Mouse (Mus musculus): ENCODE results near the gene 2310030G06Rik.

The 2310030G06Rik gene

DNA sequence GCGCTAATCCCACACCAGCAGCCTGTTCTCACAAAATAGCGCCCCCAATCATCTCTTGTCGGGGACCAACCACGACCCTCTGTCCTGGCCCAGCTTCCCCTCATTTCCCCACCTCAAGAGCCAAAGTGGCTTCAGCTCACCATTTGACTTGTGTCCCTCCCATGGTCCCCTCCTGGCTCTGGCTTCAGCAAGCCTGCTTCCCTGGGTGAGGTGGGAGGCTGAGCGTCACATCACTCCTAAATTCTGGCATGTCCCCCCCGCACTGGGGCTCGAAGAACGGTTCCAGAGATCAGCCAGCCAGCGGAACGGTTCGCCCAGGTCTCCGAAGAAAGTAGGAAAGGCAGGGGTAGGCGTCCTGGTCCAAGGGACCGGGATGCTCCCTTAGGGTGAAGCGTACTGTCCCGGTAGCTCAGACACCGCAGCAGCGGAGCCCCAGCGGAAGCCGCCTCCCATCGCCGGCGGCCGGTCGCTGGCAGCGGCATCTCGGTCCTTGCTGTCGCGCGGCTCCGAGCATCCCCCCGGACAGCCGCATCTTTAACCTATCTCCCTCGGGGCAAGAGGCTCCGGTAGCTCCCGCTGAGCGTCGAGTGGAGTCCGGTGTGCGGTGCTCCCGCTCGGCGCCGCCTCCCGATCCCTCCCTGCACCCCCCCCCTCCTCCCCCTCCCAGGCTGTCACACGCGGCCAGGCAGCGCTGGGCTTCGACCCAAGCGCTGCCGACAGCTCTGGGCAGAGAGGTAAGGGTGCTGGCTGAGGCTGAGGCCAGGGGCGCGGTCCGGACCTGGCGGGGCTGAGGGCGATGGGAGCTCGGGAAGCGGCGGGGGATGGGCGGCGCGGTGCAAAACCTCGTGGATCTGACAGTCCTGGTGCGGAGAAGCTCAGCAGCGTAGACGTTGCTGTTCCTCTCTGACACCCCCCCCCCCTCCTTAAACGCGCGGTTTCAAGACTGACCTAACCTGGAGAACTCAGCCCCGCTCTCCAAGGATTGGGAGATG is 47.6 kb downstream of the 2310030G06Rik start:
- DNase-seq = peak; percentile 54

DNA sequence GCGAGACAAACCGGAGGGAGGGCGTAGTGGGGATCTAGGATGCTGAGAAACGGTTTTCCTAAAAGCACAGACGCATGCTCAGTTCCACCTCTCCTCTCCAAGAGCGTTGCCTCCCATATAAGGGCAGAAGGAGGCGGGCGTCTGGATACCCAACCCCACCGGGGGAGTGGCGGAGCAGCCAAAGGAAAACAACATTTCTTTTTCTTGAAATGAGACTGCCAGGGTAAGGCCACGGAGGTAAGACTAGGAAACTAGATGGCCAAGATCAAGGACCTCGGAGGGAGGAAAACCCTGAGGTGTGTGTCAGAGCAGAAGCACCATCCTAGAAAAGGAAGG is 48.7 kb downstream of the 2310030G06Rik start:
- peak; percentile 89 for DNase-seq

DNA sequence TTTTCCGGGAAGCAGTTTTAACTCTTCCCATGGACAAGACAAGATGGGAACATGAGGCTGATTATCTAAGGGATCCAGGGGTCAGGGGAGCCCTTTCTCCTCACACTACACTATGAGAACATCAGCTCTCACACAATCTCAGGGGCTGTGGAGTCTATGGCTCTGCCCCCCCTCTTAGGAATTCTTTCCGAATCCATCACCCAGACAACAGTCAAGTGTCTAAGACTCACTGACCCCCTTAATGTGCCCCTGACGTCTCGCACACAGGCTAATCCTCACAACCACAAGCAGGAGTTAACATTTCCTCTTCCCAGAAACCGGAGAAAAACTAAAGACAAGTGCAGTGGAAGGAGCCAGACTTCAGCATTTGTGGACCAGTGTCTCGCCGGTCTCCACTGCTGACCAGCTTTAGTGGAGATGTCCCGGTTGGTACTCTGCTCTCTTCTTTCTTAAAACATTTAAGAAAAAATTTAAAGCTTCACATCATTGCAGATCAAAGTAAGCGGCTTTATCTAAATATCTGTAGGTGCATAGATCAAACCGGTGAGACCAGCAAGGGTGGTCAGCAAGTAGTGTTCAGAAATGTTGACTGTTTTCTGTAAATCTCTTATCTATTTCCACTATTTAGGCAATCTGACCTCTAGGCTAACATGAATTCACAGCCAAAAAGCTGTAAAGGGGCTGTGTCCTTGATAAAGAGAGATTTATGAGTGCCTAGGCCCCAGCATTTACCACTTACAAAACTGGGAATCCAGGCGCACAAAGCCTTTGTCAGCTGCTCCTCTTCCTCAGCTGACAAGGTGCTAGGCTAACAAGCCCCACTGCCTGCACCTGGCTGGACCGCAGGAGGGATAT is 49.3 kb downstream of the 2310030G06Rik start:
- peak; percentile 60 for DNase-seq

DNA sequence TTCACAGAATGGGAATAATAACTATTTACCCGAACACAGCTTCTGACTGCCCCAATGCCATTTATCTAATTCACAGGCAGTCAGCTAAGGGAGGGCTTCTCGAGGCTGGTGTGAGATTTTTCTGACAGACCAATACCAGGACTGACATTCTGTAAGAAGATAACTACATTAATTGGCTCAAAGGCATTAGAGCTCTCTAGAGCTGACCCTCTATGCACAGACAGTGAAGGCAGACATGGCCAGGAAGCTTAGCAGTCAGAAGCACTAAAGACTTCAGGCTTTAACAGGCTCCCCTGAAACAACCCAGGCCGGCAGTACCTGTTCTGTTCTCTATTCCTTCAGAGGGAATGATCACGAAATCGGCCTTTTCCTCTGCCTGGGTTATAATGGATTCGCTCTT is 51.2 kb downstream of the 2310030G06Rik start:
- DNase-seq = no peak

DNA sequence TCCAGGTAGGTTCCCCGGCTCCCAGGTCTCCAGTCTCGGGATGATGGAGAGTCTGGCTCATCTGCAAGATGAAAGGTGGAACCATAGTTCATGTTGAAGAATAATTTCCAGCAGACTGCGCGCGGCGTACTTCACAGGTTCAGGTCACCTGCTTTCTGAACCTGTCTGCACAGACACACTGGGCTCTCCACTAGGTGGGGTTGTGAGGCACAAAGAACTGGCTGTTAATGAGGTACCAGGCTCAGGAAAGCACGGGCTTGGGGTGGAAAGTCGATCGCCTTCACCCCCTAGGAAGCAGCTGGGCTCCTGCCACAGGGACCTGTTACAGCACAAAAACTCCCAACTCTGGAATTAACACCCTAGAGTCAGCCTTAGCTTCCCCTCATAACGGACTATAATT is 52.7 kb downstream of the 2310030G06Rik start:
- peak; percentile 73 for DNase-seq

DNA sequence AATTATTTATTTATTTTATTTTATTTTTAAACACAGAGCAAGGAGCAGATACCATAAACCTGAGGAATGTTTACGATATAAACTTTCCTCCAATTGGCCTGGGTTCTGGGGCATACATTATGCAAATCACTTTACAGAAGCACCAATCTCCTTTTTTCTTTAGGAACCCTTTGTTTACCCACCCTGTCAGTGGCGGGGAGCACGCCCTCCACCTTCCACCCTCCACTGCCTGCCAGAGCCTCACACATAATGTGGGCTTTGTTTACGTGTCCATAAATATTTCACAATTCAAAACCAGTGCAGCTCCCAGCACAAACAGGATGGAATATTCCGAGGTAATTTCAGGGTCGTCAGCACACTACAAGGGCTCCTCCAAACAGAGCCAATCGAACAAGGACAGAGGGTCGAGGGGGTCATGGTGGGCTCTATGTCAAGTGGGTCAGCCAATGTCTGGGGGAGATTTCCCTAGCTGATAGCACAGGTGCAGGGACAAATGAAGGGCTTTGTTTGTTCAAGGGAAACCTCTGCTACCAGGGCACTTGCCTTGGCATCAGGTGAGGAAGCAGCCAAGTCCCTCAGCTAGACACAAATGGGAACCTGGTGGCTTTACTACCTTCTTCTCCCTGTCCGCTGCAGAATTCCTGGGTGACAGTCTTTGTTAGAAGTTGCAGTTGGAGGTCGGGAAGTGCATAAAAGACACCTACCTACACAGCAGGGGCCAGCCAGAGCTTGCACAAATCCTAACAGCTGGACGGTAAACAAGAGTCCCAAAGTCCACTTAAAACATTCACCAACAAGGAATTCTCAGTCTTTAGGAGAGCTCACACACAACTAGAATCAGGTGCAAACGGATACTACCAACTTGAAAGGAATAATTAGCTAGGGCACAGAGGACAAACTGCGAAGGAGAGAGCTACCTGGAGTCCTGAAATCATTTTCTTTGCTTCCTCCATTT is 53.4 kb downstream of the 2310030G06Rik start:
- peak; percentile 35 for DNase-seq

All from embryo, embryonic 11 days (tissue).